Mouse (Mus musculus): ENCODE results near the gene Rhbdd2.

DNA sequence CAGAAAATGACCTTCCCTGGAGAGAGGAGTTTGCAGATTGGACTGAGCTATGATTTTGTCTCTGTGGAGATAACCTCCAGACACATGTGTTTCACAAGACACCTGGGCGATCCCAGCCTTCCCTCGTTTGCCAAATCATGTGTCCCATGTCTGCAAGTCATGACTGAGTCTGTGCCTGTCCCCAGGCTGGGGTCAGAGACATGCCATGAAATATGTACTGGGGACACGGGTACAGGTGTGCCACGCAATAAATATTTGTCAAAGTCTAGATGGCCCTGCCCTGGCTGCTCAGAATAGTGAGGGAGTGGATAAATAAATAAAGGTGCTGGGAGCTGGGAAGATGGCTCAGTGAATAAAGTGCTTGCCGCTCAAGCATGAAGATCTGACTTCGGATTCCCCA lies 13.6 kb downstream of the Rhbdd2 start:
- no peak for TF ChIP-seq CTCF (IDR thresholded peaks at IDR 0.05; ENCODE audit: low read depth, low read length)
- no peak for TF ChIP-seq POLR2A (IDR thresholded peaks at IDR 0.05; ENCODE audit: extremely low read depth, insufficient read depth, low read length)

Measured in liver, adult 2 months (tissue).